Mouse (Mus musculus): ENCODE measurements around the gene Kif6.

GRCm38 (mm10) chr17:49753874-49754273 lies 138.9 kb downstream of the Kif6 start:
- TF ChIP-seq EP300 (IDR thresholded peaks at IDR 0.05) = no peak
- TF ChIP-seq CTCF (IDR thresholded peaks at IDR 0.05) = no peak

Data from lung, postnatal 0 days (tissue).